Mouse (Mus musculus): Measurements from ENCODE around the gene Gm20716. TPM values are rescaled to one million over a fixed set of nuclear protein-coding genes. Genes with fewer than 3 reads are reported as not detected.
A peak's percentile ranks its signal among the peaks of the same experiment; 100 is the strongest.

Gene Gm20716
- polyA plus RNA-seq, 1 experiment = 46.6 TPM

DNA sequence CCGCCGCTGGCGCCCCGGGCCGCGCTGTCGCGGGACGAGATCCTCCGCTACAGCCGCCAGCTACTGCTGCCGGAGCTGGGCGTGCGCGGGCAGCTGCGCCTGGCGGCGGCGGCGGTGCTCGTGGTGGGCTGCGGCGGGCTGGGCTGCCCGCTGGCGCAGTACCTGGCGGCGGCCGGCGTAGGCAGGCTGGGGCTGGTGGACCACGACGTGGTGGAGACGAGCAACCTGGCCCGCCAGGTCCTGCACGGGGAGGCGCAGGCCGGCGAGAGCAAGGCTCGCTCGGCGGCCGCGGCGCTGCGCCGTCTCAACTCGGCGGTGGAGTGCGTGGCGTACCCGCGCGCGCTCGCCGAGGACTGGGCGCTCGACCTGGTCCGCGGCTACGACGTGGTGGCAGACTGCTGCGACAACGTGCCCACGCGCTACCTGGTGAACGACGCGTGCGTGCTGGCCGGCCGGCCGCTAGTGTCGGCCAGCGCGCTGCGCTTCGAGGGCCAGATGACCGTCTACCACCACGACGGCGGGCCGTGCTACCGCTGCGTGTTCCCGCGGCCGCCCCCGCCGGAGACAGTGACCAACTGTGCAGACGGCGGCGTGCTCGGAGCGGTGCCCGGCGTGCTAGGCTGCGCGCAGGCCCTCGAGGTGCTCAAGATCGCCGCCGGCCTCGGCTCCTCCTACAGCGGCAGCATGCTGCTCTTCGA, 758 bp upstream of the Gm20716 start:
- no peak for TF ChIP-seq POLR2A (IDR thresholded peaks at IDR 0.05; ENCODE audit: low read depth, low read length)
- no peak for TF ChIP-seq CTCF (IDR thresholded peaks at IDR 0.05; ENCODE audit: borderline replicate concordance, insufficient read depth, low read length)

DNA sequence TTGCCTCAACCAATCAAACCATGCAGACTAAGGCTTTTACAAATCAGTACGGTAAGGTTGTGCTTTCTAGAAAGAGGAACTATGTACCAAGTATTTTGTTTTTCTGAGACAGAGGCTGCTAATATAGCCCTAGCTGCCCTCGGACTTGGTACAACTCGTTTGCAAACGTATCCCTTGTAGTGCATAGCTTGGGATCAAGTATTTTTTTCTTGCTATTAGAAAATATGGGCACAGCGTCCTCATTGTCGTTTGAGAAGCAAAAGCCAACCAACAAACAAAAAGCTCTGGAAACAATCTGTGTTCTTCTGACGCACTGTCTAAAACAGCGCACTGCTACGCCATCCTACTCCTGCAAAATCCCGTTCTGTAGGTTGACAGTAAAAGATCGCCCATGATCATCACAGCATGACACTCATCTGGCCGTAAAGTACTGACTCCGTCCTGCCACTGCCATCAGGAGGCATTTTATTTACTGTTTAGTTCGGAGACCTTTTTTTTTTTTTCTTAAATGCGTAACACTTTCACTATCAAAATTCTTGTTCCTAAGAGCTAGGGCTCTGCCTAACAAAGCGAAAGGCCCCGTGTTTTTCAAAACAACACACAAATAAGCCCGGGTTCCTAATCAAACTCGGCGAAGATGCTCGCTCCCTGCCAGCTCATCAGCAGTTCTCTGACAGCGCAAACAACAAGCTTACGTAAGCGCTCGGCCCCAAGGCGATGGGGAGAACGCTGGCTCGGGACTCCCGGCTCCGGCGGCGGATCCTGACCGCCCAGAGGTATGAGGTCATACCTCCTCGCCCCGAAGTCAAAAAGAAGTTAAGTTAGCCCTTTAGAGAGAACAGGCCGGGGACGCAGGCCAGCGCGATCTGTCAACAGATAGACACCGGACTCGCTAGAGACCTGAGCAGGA, 793 bp downstream of the Gm20716 start:
- TF ChIP-seq CTCF (IDR thresholded peaks at IDR 0.05; ENCODE audit: borderline replicate concordance, insufficient read depth, low read length) (no peak), POLR2A (IDR thresholded peaks at IDR 0.05; ENCODE audit: low read depth, low read length) (no peak)
- Histone ChIP-seq H3K4me3 (ENCODE audit: insufficient read depth, low read length) (peak overlapping the region; percentile 78), H3K27ac (ENCODE audit: insufficient read depth, low read length) (no peak overlapping the region), H3K4me1 (ENCODE audit: control insufficient read depth, insufficient read depth, low read length) (peaks cover 6% of the 10 kb centered on the region; the same call in 1 of the 2 replicates)

More for the DNA sequence above, 758 bp upstream of the Gm20716 start:
- Histone ChIP-seq H3K4me1 (ENCODE audit: control insufficient read depth, insufficient read depth, low read length) (peaks cover 6% of the 10 kb centered on the region; the same call in 1 of the 2 replicates), H3K27ac (ENCODE audit: insufficient read depth, low read length) (peak overlapping the region; percentile 89; the same call in 1 of the 2 replicates), H3K4me3 (ENCODE audit: insufficient read depth, low read length) (peak overlapping the region; percentile 78)

GRCm38 (mm10) chr2:168223326-168223725, 6.8 kb downstream of the Gm20716 start:
- H3K27ac ChIP-seq (ENCODE audit: insufficient read depth, low read length) = no peak overlapping the region
- no peak overlapping the region for H3K4me3 ChIP-seq (ENCODE audit: insufficient read depth, low read length)
- TF ChIP-seq CTCF (IDR thresholded peaks at IDR 0.05; ENCODE audit: borderline replicate concordance, insufficient read depth, low read length) (no peak), POLR2A (IDR thresholded peaks at IDR 0.05; ENCODE audit: low read depth, low read length) (no peak)
- peaks cover 6% of the 10 kb centered on the region; the same call in 1 of the 2 replicates for H3K4me1 ChIP-seq (ENCODE audit: control insufficient read depth, insufficient read depth, low read length)

GRCm38 (mm10) chr2:168213788-168214397, 16.3 kb downstream of the Gm20716 start:
- no peak for TF ChIP-seq CTCF (IDR thresholded peaks at IDR 0.05; ENCODE audit: borderline replicate concordance, insufficient read depth, low read length)
- Histone ChIP-seq H3K27ac (ENCODE audit: insufficient read depth, low read length) (no peak overlapping the region), H3K4me1 (ENCODE audit: control insufficient read depth, insufficient read depth, low read length) (no peaks in the 10 kb centered on the region), H3K4me3 (ENCODE audit: insufficient read depth, low read length) (no peak overlapping the region)

GRCm38 (mm10) chr2:168207883-168208282, 22.3 kb downstream of the Gm20716 start:
- Histone ChIP-seq H3K27ac (ENCODE audit: insufficient read depth, low read length) (peak overlapping the region; percentile 41), H3K4me1 (ENCODE audit: control insufficient read depth, insufficient read depth, low read length) (no peaks in the 10 kb centered on the region; the same call in 1 of the 2 replicates), H3K4me3 (ENCODE audit: insufficient read depth, low read length) (no peak overlapping the region)
- TF ChIP-seq POLR2A (IDR thresholded peaks at IDR 0.05; ENCODE audit: low read depth, low read length) (no peak), CTCF (IDR thresholded peaks at IDR 0.05; ENCODE audit: borderline replicate concordance, insufficient read depth, low read length) (no peak)

DNA sequence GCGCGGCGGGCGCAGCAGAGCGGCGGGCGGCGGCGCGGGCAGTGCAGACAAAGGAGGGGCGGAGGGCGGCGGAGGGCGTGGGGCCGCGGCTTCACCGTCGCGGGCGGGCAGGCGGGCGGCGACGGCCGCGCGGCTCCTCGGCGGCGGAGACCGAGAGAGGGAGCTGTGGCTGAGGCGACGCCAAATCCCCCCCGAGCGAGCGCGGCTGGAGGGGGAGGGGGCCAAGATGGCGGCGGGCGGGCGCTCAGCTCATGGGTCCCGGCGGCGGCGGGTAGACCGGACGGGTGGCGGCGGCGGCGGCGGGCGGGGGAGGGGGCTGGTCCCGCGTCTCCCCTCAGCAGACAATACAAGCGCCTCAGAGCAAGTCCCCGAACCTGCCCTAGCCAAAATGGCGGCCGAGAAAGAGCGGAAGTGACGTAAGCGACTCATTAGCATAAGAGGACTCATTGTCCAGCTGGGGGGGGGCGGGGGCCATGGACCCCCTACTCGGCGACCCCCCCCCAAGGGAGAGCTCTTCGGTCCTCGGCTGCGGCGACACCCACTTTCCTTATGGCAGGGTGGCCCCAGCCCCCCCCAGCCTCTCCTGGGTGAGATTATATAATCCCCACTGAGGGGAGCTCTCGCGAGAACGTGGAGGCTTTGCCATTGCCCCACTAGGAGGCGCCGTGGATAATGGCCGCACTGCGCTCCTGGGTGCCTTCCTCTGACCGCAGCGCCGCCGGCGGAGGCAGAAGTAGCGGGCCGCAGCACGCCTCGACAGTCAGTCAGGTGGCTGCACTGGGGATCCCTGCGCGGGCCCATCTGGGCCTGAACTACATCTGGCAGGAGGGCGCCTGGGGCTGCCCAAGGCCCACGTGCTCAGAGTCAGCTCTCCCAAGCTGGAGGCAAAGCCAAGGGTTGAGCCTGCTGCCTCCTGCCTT, 23.2 kb downstream of the Gm20716 start, which contains the start of gene Adnp:
Adnp (minus strand) TSS at position 388 of the 920 bp plus-strand sequence.
- H3K27ac ChIP-seq (ENCODE audit: insufficient read depth, low read length) = peak within 1 kb of the TSS; percentile 80
- H3K4me1 ChIP-seq (ENCODE audit: control insufficient read depth, insufficient read depth, low read length) = no peaks in the 10 kb centered on the region; the same call in 1 of the 2 replicates
- peak; percentile 73 for TF ChIP-seq CTCF (IDR thresholded peaks at IDR 0.05; ENCODE audit: borderline replicate concordance, insufficient read depth, low read length)
- peak; percentile 73 for TF ChIP-seq POLR2A (IDR thresholded peaks at IDR 0.05; ENCODE audit: low read depth, low read length)
- H3K4me3 ChIP-seq (ENCODE audit: insufficient read depth, low read length) = peak within 1 kb of the TSS; percentile 98

- TF ChIP-seq POLR2A (IDR thresholded peaks at IDR 0.05; ENCODE audit: low read depth, low read length) = peak; percentile 24; the same call in 1 of the 2 replicates
- no peak for TF ChIP-seq CTCF (IDR thresholded peaks at IDR 0.05; ENCODE audit: borderline replicate concordance, insufficient read depth, low read length)
- Histone ChIP-seq H3K27ac (ENCODE audit: insufficient read depth, low read length) (peak overlapping the region; percentile 80), H3K4me1 (ENCODE audit: control insufficient read depth, insufficient read depth, low read length) (peaks cover 2% of the 10 kb centered on the region), H3K4me3 (ENCODE audit: insufficient read depth, low read length) (peak overlapping the region; percentile 98)
Observed at GRCm38 (mm10) chr2:168205681-168206631, 24.2 kb downstream of the Gm20716 start.

DNA sequence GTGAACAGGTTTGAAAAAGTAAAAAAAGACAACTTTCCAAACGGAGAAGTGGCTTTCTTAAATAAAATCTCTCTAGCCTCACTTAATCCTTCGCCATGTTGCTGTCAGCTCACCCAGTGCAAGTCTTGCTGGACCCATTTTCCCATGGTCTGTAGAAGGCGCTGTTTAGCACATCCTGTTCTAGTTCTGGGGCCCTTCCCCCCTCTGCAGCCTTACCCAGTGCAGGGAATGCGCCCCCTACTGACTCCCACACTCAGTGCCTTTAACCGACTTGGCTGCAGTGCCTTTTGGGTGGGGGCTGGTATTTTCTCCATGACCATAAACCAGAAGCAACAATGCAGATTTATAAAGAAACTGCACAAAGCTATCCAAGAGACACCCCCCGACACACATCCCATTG, 24.9 kb downstream of the Gm20716 start:
- H3K27ac ChIP-seq (ENCODE audit: insufficient read depth, low read length) = peak overlapping the region; percentile 45
- H3K4me1 ChIP-seq (ENCODE audit: control insufficient read depth, insufficient read depth, low read length) = peaks cover 7% of the 10 kb centered on the region
- TF ChIP-seq CTCF (IDR thresholded peaks at IDR 0.05; ENCODE audit: borderline replicate concordance, insufficient read depth, low read length) = peak; percentile 83
- peak; percentile 34; the same call in 1 of the 2 replicates for TF ChIP-seq POLR2A (IDR thresholded peaks at IDR 0.05; ENCODE audit: low read depth, low read length)
- H3K4me3 ChIP-seq (ENCODE audit: insufficient read depth, low read length) = peak overlapping the region; percentile 98

Measured in embryonic fibroblast, embryonic 13.5 days (primary cell).